In genomic region chr9:35038922-35039586, GRCm38 (mm10) we compare ENCODE assay signal across 8 mouse cellular contexts.
DNase-seq lines count a peak whose midpoint lies in the region; ATAC-seq lines count a peak whose summit lies in the region.

No protein-coding gene starts in this region.

- H3K27ac ChIP-seq in heart, embryonic 12.5 days (ENCODE audit: poor library complexity, severe bottlenecking), result peak overlapping the region; percentile 84
- peak overlapping the region; percentile 73 for H3K27ac ChIP-seq in stomach, embryonic 15.5 days

- H3K9me3 ChIP-seq in heart, embryonic 12.5 days (replicated peaks), result 0 out of 2 replicates have a peak, but pooled peaks cover 3% of the 10 kb centered on the region
- H3K9me3 ChIP-seq in stomach, embryonic 15.5 days, result no peaks in the 10 kb centered on the region

- peak; percentile 75 for ATAC-seq in heart, embryonic 12.5 days (ENCODE audit: insufficient number of reproducible peaks, low FRiP score)
- ATAC-seq in stomach, embryonic 15.5 days (ENCODE audit: insufficient read depth, low FRiP score, low read depth), result no peak

- H3K36me3 ChIP-seq in heart, embryonic 12.5 days, result no peaks in the 10 kb centered on the region
- no peaks in the 10 kb centered on the region for H3K36me3 ChIP-seq in stomach, embryonic 15.5 days

- H3K4me3 ChIP-seq in heart, embryonic 12.5 days, result no peak overlapping the region
- H3K4me3 ChIP-seq in stomach, embryonic 15.5 days (replicated peaks), result no peak overlapping the region

- no peak overlapping the region; the same call in 1 of the 2 replicates for H3K9ac ChIP-seq in heart, embryonic 12.5 days
- H3K9ac ChIP-seq in stomach, embryonic 15.5 days, result no peak overlapping the region

- peak; percentile 23 for DNase-seq in cerebellum, adult 9-11 months
- DNase-seq in cerebellum, adult 11-12 months, result no peak
- peak; percentile 91 for DNase-seq in Muller cell, postnatal 12 days (ENCODE audit: inconsistent ontology term)
- peak; percentile 34 to 64 for DNase-seq in kidney, postnatal 4 days
- no peak for DNase-seq in right cerebral cortex, postnatal 14 days
- DNase-seq in MN1 (ENCODE audit: low spot score), result no peak

- peak overlapping the region; percentile 8; the same call in 1 of the 2 replicates for H3K4me2 ChIP-seq in heart, embryonic 12.5 days
- H3K4me2 ChIP-seq in stomach, embryonic 15.5 days, result 0 out of 2 replicates have a peak overlapping the region, but pooled peaks have one; percentile 8

- peaks cover 58% of the 10 kb centered on the region for H3K4me1 ChIP-seq in heart, embryonic 12.5 days (replicated peaks)
- H3K4me1 ChIP-seq in stomach, embryonic 15.5 days, result peaks cover 14% of the 10 kb centered on the region; the same call in 1 of the 2 replicates

- no peaks in the 10 kb centered on the region for H3K27me3 ChIP-seq in heart, embryonic 12.5 days (replicated peaks)
- H3K27me3 ChIP-seq in stomach, embryonic 15.5 days (replicated peaks), result no peaks in the 10 kb centered on the region

- WGBS in heart, embryonic 12.5 days, result 24% methylated on average over 7 of the region's 7 CpGs
- WGBS in stomach, embryonic 15.5 days, result 53% methylated on average over 7 of the region's 7 CpGs

Comparison
In these comparisons a context has a peak if more than half of its experiments do, and no peak if none do; other contexts are left out.
1. DNase-seq: peak in cerebellum, adult 9-11 months (single experiment), Muller cell, postnatal 12 days (single experiment) and kidney, postnatal 4 days (2 of 2); none in cerebellum, adult 11-12 months (single experiment), right cerebral cortex, postnatal 14 days (single experiment) and MN1 (single experiment).